Mouse (Mus musculus) cerebellum, adult 9-10 months (tissue): ENCODE results near the gene Bola1.
A peak's percentile ranks its signal among the peaks of the same experiment; 100 is the strongest.
"Not testable (repeated sequence)": the region's sequence is repeated elsewhere in the genome, so short reads cannot be mapped to it uniquely, and the experiment has no call there.

Experiments
- DNase-seq: peaks from one replicate; pipeline ENCODE4 v3.0.0; 2022

Gene Bola1

DNA sequence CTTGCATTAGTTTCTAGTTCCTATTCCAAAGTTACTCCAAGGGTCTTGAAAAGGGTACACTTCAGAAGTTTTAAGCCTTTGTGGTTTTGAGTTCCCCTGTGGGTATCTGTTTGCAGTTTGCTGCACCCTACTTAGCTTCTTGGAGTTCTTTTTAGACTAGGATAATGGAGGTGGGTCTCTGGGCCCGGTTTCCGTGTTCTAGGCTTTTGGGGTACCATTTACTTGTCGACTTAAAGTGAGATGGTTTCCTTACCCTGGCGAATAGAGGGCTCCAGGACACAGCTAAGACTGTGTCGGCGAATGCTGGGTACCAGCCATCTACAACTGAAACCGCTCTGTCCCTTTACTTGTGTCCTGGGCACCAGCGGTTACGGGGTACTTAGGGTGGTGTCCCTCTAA is 2.1 kb upstream of the Bola1 start:
- DNase-seq = no peak

DNA sequence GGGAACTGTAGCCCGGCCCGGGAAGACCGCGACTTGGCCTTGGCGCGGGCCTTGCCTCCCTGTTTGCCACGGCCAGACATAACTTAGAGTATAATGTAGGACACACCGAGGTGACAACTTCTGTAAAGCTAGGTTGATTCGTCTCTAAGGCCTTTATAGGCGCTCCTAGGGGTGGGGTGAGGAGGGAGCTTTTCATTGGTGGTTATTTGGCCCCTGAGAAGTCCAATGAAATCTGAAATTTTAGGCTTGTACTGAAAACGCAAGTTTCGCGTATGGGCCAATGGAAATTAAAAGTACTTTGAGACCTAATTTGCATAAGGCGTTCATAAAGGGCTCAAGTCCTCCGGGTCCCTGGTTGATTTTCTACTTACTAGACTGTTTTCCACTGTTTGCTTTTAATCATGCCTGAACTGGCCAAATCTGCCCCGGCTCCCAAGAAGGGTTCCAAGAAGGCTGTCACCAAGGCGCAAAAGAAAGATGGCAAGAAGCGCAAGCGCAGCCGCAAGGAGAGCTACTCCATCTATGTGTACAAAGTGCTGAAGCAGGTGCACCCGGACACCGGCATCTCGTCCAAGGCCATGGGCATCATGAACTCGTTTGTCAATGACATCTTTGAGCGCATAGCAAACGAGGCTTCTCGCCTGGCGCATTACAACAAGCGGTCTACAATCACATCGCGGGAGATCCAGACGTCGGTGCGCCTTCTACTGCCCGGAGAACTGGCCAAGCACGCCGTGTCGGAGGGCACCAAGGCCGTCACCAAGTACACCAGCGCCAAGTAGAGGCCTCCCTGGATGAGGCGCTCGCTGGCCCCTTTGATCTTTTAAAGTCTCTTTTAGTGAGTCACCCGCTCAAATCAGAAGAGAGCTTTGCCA is 1.5 kb upstream of the Bola1 start, which contains the start of the genes Hist2h2ac and Hist2h2be:
Gene Hist2h2ac, minus strand, starts transcription at position 116 of the 875 bp plus-strand sequence.
Gene Hist2h2be, plus strand, starts transcription at position 355 of the 875 bp plus-strand sequence.
- DNase-seq = peak; percentile 95

DNA sequence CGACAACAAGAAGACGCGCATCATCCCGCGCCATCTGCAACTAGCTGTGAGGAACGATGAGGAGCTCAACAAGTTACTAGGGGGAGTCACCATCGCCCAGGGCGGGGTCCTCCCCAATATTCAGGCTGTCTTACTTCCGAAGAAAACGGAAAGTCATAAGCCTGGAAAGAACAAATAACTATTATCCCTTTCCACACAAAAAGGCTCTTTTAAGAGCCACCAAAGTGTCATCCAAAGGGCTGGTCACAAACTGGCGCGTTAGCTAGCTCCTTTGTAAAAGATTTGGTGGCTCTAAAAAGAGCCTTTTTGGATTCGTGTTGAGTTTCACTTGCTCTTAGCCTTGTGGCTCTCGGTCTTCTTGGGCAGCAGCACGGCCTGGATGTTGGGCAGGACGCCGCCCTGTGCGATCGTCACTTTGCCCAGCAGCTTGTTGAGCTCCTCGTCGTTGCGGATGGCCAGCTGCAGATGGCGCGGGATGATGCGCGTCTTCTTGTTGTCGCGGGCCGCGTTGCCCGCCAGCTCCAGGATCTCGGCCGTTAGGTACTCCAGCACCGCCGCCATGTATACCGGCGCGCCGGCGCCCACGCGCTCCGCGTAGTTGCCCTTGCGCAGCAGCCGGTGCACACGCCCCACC is 739 bp upstream of the Bola1 start:
- not testable (repeated sequence) for DNase-seq

DNA sequence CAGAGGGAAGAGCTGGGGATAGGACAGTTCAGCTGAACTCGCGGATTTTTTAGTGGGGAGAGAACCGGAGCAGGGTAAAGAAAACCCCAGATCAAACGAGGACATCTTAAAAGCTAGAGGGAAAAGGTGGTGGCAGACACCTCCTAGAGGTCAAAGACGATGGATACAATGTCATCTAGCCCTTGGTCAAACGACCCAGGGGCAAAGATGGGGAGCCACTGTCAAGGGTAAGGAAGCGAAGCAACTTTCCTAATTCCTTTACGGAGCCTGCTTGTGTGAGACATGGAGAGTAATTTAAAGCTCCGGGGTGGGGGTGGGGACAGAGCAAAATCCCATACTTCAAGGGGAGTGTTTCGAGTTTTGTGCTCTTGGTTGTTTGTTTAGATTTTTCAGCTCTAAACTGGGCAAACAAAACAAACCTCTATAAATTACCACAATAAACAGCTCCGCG is 293 bp downstream of the Bola1 start:
- peak; percentile 65 for DNase-seq

DNA sequence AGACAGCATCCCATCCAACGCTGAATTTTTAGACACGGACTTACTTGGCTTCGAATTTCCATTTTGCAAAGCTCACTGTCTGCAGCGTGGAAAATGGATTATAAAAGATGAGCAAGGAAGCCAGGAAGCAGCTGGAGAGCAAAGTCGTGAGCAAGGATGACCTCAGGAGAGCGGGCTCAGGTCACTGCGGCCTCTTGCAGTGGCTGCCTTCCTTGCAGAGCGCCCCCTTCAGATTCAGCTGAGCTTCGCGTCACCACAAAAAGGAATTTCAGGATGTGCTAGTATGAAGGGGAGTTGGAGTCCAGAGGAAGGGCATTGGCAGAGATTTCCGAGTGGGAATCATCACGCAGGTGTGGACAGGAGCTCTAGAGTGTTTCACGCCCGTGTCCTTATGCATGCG is 10.3 kb downstream of the Bola1 start:
- DNase-seq = no peak

DNA sequence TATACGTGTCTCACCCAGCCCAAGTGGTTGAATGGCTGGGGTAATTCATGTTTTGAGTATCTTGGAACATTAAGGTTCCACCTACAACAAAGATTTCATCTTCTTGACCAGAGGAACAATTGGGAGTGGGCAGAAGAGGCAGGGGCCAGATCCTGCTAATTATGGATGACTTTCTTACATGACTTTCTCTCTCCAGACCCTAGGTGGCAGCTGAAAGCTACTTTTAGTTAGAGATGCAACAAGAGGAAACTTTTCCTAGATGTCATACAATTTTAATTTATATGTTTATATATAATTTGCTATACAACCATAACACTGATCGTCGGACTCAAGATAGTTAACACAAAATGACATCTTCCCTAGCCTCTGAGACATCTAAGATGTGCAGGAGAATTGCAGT is 11.7 kb downstream of the Bola1 start:
- DNase-seq = no peak

DNA sequence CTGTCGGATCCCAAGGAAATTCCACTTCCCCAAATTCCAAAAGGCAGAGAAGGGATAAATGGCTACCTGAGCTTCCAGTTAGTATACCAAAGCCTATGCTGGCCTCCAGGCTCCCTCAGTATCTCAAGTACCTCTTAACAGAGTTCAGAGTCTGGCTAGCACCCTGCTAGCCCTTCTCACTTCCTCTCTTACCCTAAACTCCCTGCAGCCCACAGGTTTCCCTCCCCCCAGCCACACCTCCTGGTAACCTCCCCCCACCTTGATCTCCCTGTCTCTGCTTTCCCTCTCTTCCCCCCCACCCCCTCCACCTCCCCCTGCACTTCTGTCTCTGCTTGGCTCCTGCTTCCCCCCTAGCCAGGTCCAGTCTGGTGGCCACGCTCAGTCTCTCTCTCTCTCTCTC is 19.8 kb downstream of the Bola1 start:
- DNase-seq = no peak

DNA sequence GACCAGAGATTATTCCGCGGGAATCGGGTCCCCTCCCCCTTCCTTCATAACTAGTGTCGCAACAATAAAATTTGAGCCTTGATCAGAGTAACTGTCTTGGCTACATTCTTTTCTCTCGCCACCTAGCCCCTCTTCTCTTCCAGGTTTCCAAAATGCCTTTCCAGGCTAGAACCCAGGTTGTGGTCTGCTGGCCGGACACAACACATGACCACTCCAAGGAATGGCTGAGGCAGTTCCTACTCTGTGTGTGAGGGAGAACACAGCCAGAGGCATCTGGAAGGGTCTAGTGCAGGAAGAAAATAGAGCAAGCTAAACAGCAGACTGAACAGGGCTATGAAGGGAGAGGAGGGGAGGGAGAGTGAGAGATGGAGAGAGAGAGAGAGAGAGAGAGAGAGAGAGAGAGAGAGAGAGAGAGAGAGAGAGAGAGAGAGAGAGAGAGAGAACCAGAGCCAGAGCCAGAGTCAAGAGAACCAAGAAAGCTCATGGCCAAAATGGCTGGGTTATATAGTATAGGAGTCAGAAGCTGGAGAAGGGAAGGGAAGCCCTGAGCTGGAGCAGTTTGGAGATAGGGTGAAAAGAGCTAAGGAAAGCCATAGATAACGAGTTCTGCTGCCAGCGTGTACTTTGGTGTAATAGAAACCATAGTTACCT is 20.8 kb downstream of the Bola1 start:
- not testable (repeated sequence) for DNase-seq

DNA sequence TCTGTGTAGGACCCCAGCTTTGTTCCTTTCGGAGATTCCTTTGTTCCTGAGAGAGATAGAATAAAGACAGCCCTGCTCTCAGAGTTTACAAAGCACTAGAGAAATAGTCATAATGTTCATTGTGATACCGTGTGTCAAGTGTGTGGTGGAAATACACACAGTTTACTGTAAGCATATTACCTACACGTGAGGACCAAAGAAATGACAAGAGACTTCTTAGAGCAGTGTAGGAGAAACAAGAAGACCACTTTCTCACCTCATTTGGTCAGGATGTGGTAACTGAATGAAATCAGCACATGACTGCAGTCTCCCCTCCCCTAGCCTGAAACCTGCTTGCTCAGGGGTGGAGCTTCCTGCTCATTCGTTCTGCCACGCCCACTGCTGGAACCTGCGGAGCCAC is 21.3 kb downstream of the Bola1 start:
- peak; percentile 57 for DNase-seq

DNA sequence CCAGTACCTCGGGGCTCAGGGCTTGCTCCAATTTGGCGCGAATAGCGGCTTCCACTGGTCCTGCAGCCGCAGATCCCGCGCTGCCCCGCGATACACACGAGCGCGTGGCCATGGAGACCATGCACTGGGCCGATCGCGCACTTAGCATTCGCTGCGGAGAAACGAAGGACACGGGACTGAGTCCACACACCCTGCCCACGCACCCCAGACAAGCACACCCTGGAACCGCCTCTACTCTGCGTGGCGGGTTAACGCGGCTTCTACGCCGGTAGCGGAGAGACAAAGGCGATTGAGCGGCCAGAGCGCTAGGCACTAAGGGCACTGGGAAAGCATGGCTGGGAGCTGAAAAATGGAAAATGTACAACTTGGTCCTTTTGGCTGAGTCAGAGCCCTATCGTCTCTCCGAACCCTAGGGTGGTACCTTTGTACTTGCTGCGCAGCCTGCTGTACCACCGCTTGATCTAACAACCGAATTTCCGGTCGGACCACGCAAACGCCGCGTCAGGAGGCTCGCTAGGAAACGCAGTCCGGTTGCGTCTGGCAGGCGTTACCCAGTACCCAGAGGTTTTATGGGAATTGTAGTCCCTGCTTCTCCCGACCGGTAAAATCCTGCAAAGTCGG is 22.3 kb downstream of the Bola1 start:
- DNase-seq = peak; percentile 91

DNA sequence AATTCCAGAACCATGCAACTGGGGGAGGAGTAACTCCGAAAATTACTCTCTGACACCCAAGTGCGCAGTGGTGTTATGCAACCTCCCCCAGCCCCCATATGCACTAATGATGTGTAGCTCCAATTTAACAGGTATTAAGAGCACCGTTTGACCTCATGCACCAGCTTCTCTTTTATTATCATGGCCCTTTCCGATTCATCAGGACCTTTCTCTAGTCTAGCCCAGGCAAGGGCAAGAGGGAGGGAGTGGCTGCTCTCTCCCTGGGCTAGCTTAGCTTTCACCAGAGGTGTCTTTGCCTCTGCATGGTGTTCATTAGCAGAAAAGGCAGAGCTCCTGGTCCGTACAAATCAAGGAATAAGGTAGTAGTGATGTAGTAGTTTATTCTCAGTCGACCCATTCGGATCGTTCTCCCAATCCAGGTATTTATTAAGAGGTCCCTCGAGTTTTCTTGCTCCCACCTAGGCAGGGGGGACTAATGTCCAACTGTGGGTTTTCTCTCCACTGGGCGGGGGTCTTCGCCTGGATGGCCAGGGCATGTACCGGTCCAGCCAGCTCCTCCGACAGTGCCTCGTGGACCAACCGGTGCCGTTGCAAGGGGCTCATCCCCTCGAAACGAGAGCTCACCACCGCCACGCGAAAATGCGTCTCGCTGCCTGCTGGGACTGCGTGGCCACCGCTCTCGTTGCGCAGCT is 22.9 kb downstream of the Bola1 start:
- DNase-seq = peak; percentile 61

DNA sequence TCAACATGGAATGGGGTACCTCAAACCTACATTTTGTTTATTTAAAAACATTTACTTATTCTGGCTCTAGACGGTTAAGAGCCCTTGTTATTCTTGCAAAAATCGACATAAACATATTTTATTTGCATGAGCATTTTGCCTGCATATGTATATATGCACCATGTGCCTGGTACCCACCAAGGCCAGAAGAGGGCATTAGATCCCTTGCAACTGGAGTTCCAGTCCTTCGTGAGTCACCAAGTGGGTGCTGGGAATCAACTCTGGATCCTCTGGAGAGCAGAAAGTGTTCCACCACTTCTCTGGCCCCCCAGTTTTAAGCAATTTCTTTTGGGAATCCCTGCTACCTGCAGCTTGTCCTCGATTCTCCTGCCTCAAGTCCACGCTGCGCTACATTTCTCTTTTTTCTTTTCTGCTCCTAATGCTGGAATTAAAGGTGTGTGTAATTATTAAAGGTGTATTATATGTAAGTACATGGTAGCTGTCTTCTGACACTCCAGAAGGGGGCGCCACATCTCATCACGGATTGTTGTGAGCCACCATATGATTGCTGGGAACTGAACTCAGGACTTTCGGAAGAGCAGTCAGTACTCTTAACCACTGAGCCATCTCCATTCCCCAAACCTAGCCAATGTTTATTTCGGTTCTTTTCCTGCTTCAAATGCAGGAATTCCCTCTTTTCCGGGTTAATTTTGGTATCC is 23.7 kb downstream of the Bola1 start:
- DNase-seq = peak; percentile 40

DNA sequence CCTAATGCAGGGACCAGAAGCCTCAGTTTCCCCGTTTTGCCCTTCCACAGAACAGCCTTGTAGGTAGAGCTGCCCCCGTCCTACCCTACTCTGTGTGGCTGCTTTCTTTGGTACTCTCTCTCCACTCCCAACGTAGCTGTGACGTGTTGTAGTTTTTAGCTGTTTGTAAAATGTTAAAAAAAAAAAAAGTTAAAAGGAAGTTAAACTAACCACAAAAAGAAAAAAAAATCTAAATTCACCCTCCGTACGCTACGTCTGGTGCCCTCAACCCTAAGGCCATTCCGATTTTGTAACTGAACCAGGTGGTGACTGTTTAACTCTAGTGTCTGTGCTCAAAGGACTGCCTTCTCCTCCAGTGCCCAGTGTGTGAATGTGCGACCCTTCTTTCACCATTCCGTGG is 24.5 kb downstream of the Bola1 start:
- DNase-seq = peak; percentile 31

DNA sequence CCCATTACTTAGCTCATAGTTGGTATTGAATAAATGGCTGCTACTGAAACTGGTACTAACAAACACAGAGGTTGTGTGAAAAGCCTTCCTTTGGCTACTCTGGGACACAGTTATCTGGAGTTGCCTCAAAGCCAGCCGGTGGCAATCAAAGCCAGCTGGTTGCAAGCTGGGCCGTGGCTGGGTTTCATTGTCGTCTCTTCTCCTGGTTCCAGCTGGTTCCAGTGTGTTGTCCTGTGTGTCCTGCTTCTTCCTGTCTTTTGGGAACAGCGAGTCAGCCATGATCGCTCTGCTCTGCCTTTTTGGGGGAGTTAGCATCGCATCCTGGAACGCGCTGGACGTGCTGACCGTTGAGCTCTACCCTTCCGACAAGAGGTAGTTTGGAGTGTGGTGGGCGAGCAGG is 26.5 kb downstream of the Bola1 start:
- no peak for DNase-seq

DNA sequence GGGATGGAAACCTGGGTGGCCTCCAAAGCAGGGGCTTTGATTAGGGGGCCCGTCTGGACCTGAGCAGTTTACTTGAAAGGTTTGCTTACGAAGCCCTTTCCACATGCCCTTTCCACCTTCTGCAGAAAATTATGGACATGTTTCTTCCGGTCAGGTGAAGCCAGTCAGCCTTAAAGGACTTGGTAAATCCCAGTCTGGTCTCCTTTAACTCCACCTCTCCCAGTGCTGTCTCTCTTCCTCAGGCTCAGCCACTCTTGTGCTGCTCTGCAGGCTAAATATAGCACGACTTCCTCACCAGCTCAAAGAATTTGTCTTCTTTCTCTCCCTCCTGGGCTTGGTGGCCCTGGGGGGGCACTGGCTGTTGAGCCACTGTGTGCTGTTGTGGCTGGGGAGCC is 37.1 kb downstream of the Bola1 start:
- peak; percentile 63 for DNase-seq

DNA sequence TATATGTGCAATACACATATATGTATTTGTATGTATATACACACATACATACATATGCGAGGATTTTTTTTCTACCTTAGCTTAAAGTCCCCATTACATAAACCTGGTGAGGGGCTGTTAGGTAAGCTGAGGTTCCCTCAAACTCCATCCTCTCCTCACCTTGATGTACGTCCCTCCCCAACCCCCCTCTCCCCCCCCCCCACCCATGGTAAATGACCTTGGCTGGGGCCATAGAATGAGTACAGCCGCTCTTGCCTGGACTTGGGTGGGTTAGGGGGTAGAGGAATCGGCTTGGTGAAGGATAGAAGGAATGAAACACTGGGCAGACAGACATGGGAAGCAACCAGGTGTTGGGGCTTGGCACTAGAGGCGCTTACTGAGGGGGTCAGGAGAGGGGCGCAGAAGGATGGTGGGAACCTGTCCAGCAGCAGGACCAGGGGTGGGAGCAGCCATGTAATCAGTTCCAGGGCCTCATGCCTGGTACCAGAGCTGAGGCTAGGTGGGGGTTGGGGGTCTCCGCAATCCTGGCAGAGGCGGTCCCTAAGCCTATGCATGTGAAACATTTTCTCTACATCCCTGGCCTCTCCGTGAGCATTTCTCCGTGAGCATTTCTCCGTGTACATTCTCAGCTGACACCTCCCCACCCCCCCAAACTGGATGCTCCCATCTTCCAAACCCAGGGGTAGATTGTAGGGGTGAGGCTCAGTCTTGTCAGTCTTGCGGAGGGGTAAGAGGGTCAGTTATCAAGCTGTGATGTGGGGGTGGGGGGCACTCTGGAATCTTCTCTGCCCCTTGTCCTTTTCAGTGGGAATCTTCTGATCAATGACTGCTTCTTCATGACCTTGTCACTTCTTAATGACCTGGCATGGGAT is 37.8 kb downstream of the Bola1 start:
- DNase-seq = peak; percentile 68

DNA sequence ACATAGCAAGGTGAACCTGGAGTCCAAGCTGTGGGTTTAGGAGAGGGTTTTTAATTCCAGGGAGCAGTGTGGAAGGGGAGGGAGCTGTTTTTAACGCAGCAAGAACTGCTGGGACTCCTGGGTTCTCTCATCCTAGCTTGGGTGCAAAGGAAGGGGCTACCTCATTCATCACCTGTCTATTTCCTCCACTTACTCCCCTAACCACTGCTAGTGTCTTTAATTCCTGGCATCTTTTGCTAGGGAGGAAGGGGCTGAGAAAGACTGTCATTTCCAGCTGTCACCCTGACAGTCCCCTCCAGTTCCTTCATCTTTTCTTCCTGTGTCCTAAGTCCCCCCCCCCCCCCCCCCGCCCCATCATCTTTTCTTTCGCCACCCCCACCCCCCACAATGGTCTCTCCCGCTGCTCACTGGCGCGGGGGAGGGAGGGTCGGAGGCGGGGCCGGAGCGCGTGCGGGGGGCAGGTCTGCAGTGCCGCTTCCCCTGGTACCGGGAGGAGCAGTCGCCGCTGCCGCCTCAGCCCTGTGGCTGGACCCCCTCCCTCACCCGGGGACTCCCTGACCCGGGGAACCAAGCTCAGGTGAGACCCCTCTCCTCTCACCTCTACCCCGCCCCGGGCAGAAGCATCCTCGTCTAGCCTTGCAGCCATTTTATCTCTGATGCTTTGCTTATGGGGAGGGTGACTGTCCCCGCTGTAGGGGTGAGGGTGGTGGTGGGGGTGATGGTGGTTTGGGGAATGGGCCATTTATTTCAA is 38.6 kb downstream of the Bola1 start, which contains the start of gene Sv2a:
Gene Sv2a, plus strand, starts transcription at position 425 of the 751 bp plus-strand sequence.
- DNase-seq = peak; percentile 85

DNA sequence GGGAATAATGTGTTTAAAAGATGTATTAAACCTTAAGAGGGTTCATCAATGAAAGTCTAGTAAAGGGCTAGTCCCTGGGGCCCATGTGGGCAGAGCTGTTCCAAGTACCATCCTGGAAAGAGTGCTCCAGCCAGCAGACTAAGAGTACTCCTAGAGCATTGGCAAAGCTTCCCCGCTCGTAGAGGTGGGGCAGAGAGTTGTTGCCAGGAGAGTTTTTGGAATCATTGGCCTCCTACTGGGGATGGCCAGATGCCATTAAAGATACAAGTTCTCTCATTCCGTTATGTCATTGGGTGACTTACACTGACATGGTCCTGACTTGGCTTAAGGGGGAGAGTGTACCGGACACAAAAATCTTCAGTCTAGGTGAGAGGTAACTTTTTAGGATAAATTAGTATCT is 40.0 kb downstream of the Bola1 start:
- peak; percentile 76 for DNase-seq

DNA sequence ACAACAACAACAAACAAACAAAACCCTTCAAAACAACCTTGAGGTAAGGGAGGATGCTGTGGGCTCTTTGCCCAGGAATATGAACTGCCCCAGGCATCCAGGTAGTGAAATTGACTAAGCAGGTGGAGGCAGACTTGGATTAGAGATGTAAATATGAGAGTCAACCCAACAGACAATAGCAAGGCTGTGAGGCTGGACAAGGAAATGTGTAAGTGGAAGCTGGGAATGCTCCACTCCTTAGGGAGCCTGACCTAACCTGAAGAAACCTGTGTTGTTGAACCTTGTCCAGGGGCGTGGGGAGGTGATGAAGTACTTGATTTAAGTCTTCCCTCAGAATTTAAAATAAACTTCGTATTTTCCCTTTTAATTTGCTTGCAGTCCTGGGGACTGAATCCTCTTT is 40.6 kb downstream of the Bola1 start:
- DNase-seq = peak; percentile 39

DNA sequence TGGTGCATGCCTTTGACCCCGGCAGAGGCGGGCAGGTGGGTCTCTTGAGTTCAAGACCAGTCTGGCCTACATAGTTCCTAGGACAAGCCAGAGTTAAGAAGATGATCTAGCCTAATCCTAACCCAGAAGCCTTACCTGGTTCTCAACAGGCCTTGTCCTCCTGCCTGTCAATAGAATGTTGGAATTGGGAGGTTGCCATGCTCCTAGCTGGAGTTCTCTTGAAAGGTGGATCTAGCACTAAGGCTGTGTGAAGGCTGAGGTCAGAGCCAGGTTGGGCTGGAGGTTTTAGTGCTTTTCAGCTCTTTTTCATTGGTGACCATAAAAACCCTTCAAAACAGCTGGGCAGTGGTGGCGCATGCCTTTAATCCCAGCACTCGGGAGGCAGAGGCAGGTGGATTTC is 41.1 kb downstream of the Bola1 start:
- DNase-seq = peak; percentile 26
